Mouse (Mus musculus): ENCODE measurements around the gene Fam71b.

GRCm38 (mm10) chr11:46395698-46396097, 661 bp upstream of the Fam71b start:
- TF ChIP-seq CTCF (IDR thresholded peaks at IDR 0.05) = no peak
- no peak for TF ChIP-seq EP300 (IDR thresholded peaks at IDR 0.05)

All from lung, postnatal 0 days (tissue).